Mouse (Mus musculus) embryonic fibroblast, embryonic 13.5 days (primary cell): ENCODE results near the gene Ccnl1. TPM values are rescaled to one million over a fixed set of nuclear protein-coding genes. Genes with fewer than 3 reads are reported as not detected.

Experiments used
- H3K27ac ChIP-seq: 2 replicates; pipeline ENCODE4 v1.5.1; 2012; ENCODE audit warnings: low read length, control low read depth, inconsistent platforms; ENCODE audit not compliant: insufficient read depth
- H3K4me1 ChIP-seq: 2 replicates; pipeline ENCODE4 v1.6.1; 2011; ENCODE audit warnings: low read length; ENCODE audit not compliant: control insufficient read depth, insufficient read depth
- H3K4me3 ChIP-seq: 2 replicates; pipeline ENCODE4 v1.5.1; 2011; ENCODE audit warnings: mild to moderate bottlenecking, control low read depth, low read length; ENCODE audit not compliant: insufficient read depth
- CTCF ChIP-seq: IDR thresholded peaks from 2 replicates; pipeline ENCODE4 v1.5.1; 2011; ENCODE audit warnings: mild to moderate bottlenecking, control low read depth, low read length, moderate library complexity, borderline replicate concordance; ENCODE audit not compliant: insufficient read depth
- POLR2A ChIP-seq: IDR thresholded peaks from 2 replicates; pipeline ENCODE4 v1.6.1; 2011; ENCODE audit warnings: low read depth, mild to moderate bottlenecking, control low read depth, low read length, moderate library complexity
- polyA plus RNA-seq: library from polyadenylated mRNA; stranded (reverse); fragments of >200 nt; gene quantifications from 2 replicates; pipeline ENCODE4 v1.2.4, GENCODE M21; 2011; ENCODE audit warnings: low read depth; ENCODE audit not compliant: missing spikeins, insufficient read length

Gene Ccnl1
- polyA plus RNA-seq, 1 experiment: 115 TPM

DNA sequence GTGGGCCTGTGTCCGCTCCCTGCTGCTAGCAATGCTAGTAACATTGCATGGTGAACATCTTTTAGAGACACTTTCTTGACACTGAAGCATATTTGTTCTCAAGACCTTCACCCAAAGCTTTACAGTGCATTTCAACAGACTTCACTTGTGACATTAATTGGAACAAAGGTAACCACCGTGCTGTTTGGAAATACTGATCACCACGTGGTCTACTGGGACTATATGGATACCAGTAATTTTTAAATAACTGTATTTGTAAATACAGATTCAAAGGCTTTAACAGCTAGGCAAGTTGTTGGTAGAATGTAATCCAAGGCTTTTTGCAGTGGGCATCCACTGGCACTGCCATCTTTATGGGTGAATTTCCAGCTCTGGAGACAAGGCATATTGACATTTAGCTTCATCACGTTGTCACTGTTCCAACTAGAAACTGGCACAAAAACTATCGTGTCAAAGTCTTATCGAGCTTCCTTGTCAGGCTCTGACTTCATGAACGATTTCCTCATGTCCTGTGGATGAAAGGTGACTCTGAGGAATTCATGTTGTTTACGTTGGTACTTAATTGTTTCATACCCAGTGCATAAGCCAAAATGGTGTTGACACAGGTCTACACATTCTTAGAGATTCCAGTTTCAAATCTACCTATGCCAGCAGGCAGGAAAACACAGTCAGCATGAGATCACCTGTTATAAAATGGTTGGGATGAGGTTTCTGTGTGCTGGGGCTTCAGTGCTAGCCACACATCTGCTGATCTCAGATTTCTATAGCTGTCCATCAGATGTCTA, 30.9 kb upstream of the Ccnl1 start:
- H3K27ac ChIP-seq: no peak overlapping the region
- TF ChIP-seq POLR2A (no peak), CTCF (no peak)
- H3K4me1 ChIP-seq: no peaks in the 10 kb centered on the region
- no peak overlapping the region for H3K4me3 ChIP-seq

GRCm38 (mm10) chr3:65976296-65976695, 18.2 kb upstream of the Ccnl1 start:
- no peak for TF ChIP-seq POLR2A
- TF ChIP-seq CTCF: no peak
- H3K4me1 ChIP-seq: no peaks in the 10 kb centered on the region
- H3K27ac ChIP-seq: no peak overlapping the region
- H3K4me3 ChIP-seq: no peak overlapping the region

DNA sequence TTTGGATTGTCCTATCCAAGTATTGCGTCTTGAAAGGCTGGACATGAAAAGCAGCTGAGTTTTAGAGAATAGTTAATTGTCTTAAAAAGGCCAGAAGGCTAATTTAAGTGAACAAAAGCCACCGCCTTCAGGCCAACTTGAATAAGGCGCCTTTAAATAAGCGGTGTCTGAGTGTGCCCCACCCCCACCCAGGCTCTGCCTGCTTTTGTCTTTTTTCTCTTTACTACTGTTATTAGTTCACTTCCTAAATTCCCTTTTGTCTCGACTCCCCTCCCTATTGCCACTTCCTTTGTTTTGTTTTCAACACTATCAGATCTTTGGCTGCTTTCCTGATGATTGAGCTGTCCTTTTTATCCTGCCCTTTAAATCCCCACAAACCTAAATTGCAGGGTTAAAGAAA, 17.3 kb upstream of the Ccnl1 start:
- TF ChIP-seq POLR2A: no peak
- TF ChIP-seq CTCF: no peak
- H3K4me3 ChIP-seq: no peak overlapping the region
- peak overlapping the region; percentile 76 for H3K27ac ChIP-seq
- no peaks in the 10 kb centered on the region for H3K4me1 ChIP-seq

DNA sequence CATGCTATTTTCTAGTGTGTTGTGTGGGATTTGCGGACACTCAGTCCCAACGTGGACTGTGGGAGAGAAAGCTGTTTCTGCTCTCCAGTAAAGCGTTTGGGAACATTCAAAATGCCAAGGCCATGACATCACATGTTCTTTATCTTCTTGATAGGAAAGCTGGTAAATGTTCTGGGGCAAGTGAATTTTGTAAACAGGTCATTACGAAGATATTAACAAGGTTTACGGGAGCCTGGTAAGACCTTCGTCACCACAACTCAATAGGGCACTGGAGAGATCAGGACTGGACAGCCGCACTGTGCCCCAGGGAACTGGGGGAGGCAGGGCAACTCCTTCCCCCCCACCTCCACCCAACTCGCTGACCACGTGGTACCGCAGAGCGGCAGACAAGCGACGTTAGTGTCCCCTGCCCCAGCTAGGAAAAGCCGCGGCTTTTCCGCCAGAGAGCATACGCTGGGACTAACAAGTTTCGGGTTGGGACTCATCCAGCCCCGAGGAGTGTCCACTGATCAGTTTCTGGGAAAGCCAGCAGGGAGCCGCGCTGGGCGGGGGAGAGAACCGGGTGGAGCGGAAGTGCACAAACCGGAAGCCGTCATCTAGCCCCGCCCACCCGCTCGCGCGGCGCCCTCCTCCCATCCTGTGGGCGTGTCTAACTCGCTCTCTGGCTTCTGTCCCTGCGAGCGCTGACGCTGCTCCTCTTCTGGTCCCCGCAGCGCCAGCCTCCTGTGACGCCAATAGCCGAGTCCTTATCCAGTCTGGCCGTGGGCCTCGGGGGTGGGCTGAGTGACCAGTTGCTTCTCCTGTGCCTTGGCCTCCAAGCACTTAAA, 16.4 kb upstream of the Ccnl1 start:
- no peak for TF ChIP-seq CTCF
- TF ChIP-seq POLR2A: peak; percentile 78
- H3K4me1 ChIP-seq: no peaks in the 10 kb centered on the region
- peak overlapping the region; percentile 99 for H3K27ac ChIP-seq
- peak overlapping the region; percentile 71 for H3K4me3 ChIP-seq

DNA sequence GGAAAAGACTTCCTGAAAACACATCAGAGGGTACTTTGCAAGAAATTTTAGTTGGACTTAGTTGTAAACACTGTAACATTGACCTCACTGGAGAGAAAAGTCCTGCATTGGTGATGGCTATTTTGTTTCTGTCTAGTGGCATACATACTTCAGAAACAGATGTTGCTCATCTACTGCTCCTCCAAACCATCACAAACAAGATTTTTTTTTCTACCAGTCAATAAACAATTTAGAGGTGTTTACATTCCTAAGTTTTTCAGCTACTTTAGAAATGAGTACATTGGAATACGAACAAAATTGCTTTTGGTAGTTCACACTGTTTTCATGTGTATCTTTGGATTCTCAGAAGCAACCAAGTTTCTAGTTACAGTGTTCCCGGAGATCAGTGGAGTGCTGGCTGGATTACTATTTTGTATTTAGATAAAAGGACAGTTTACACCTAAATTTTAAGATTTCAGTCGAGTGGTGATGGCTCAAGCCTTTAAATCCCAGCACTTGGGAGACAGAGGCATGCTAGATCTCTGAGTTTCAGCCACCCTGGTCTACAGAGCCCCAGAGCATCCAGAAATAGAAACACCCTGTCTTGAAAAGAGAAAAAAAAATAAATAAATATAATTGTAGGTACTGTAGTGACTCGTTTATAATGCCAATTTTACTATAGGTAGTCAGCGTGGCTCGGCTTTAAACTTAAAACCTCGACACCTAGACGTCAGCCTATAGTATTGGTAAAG, 15.6 kb upstream of the Ccnl1 start:
- H3K4me1 ChIP-seq: no peaks in the 10 kb centered on the region
- H3K27ac ChIP-seq: peak overlapping the region; percentile 99
- peak overlapping the region; percentile 71 for H3K4me3 ChIP-seq
- TF ChIP-seq CTCF: no peak
- no peak for TF ChIP-seq POLR2A

- H3K4me1 ChIP-seq: no peaks in the 10 kb centered on the region
- no peak overlapping the region for H3K27ac ChIP-seq
- H3K4me3 ChIP-seq: no peak overlapping the region
- TF ChIP-seq CTCF (no peak), POLR2A (no peak)
Measured at GRCm38 (mm10) chr3:65969196-65969595, 11.1 kb upstream of the Ccnl1 start.

DNA sequence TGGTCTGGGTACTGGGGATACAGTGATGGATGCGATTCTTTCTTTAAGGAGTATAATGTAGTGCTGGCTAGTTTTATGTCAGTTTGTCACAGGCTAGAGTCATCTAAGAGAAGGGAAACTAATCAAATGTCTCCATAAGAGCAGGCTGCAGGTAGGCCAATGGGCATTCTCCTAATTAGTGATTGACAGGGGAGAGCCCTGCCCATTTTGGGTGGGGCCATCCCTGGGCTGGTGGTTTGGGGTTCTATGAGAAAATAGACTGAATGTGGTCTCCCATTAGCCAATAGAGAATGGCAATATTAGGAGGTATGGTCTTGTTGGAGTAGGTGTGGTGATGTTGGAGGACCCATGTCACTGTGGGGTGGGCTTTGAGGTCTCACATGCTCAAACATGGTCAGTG, 8.3 kb upstream of the Ccnl1 start:
- no peaks in the 10 kb centered on the region for H3K4me1 ChIP-seq
- H3K27ac ChIP-seq: no peak overlapping the region
- no peak overlapping the region for H3K4me3 ChIP-seq
- TF ChIP-seq CTCF (no peak), POLR2A (no peak)

- Histone ChIP-seq H3K4me1 (peaks cover 2% of the 10 kb centered on the region; the same call in 1 of the 2 replicates), H3K27ac (no peak overlapping the region), H3K4me3 (no peak overlapping the region)
- no peak for TF ChIP-seq POLR2A
- no peak for TF ChIP-seq CTCF
Measured at GRCm38 (mm10) chr3:65962270-65962930, 4.4 kb upstream of the Ccnl1 start.

- Histone ChIP-seq H3K27ac (no peak overlapping the region), H3K4me1 (peaks cover 2% of the 10 kb centered on the region), H3K4me3 (no peak overlapping the region)
- TF ChIP-seq CTCF: no peak
- TF ChIP-seq POLR2A: no peak
Measured at GRCm38 (mm10) chr3:65960291-65960945, 2.4 kb upstream of the Ccnl1 start.
